ENCODE assay signal across 8 mouse cellular contexts in genomic region chr19:36737087-36737486, GRCm38 (mm10). TPM values are rescaled to one million over a fixed set of nuclear protein-coding genes. Genes with fewer than 3 reads are reported as not detected.
DNase-seq lines count a peak whose midpoint lies in the region; ATAC-seq and TF ChIP-seq lines count a peak whose summit lies in the region.

No protein-coding gene starts in this region.

- H3K4me2 ChIP-seq in kidney, embryonic 16.5 days (replicated peaks; ENCODE audit: low read depth, low read length) = peak overlapping the region; percentile 75
- peak overlapping the region; percentile 66 for H3K4me2 ChIP-seq in embryonic facial prominence, embryonic 14.5 days (ENCODE audit: low read depth, low read length)
- peak overlapping the region; percentile 68 for H3K4me2 ChIP-seq in hindbrain, postnatal 0 days (ENCODE audit: low read depth, low read length)
- H3K4me2 ChIP-seq in midbrain, embryonic 15.5 days = peak overlapping the region; percentile 88

- no peak for TF ChIP-seq CTCF in hindbrain, postnatal 0 days (IDR thresholded peaks at IDR 0.05; ENCODE audit: low read depth)
- no peak for TF ChIP-seq CTCF in thymus, adult 2 months (IDR thresholded peaks at IDR 0.05; ENCODE audit: borderline replicate concordance, control insufficient read depth, extremely low read depth, insufficient read depth, low read length, poor library complexity)

- no peak for TF ChIP-seq POLR2A in thymus, adult 2 months (IDR thresholded peaks at IDR 0.05; ENCODE audit: control insufficient read depth, extremely low read depth, insufficient read depth, low read length, poor library complexity)

- 23% methylated on average over 6 of the region's 6 CpGs for WGBS in kidney, embryonic 16.5 days
- WGBS in embryonic facial prominence, embryonic 14.5 days = 35% methylated on average over 6 of the region's 6 CpGs
- 28% methylated on average over 6 of the region's 6 CpGs for WGBS in hindbrain, postnatal 0 days
- 36% methylated on average over 6 of the region's 6 CpGs for WGBS in midbrain, embryonic 15.5 days
- WGBS in thymus, adult 2 months = 44% methylated on average over 6 of the region's 6 CpGs

- H3K9ac ChIP-seq in kidney, embryonic 16.5 days (replicated peaks; ENCODE audit: low read length) = peak overlapping the region; percentile 73
- H3K9ac ChIP-seq in embryonic facial prominence, embryonic 14.5 days (ENCODE audit: low read depth, low read length) = peak overlapping the region; percentile 78
- H3K9ac ChIP-seq in hindbrain, postnatal 0 days (replicated peaks; ENCODE audit: low read length) = peak overlapping the region; percentile 56
- peak overlapping the region; percentile 47 for H3K9ac ChIP-seq in midbrain, embryonic 15.5 days

- H3K4me3 ChIP-seq in kidney, embryonic 16.5 days (ENCODE audit: low read length) = peak overlapping the region; percentile 61
- H3K4me3 ChIP-seq in embryonic facial prominence, embryonic 14.5 days (ENCODE audit: low read depth, low read length) = peak overlapping the region; percentile 47
- H3K4me3 ChIP-seq in hindbrain, postnatal 0 days (ENCODE audit: low read length) = peak overlapping the region; percentile 53
- H3K4me3 ChIP-seq in midbrain, embryonic 15.5 days = peak overlapping the region; percentile 50
- no peak overlapping the region for H3K4me3 ChIP-seq in thymus, adult 2 months (ENCODE audit: control insufficient read depth, insufficient read depth, low read length)

- no peak for DNase-seq in kidney, adult 9 months
- DNase-seq in embryonic facial prominence, embryonic 14.5 days (ENCODE audit: low spot score) = no peak
- no peak for DNase-seq in hindbrain, postnatal 0 days (ENCODE audit: low spot score)
- no peak for DNase-seq in right cerebral cortex, postnatal 4 days
- DNase-seq in retina, embryonic 14.5 days (ENCODE audit: low spot score) = no peak
- DNase-seq in thymus, adult 2 months = no peak

- peaks cover 6% of the 10 kb centered on the region for H3K4me1 ChIP-seq in kidney, embryonic 16.5 days (ENCODE audit: insufficient read depth, low read length)
- 0 out of 2 replicates have a peak, but pooled peaks cover 4% of the 10 kb centered on the region for H3K4me1 ChIP-seq in embryonic facial prominence, embryonic 14.5 days (ENCODE audit: control insufficient read depth, insufficient read depth, low read length)
- no peaks in the 10 kb centered on the region for H3K4me1 ChIP-seq in hindbrain, postnatal 0 days (ENCODE audit: insufficient read depth, low read length)
- H3K4me1 ChIP-seq in midbrain, embryonic 15.5 days = peaks cover 8% of the 10 kb centered on the region; the same call in 1 of the 2 replicates
- H3K4me1 ChIP-seq in thymus, adult 2 months (replicated peaks; ENCODE audit: control insufficient read depth, insufficient read depth, low read length) = no peaks in the 10 kb centered on the region; the same call in 1 of the 2 replicates

- peaks cover 5% of the 10 kb centered on the region; the same call in 1 of the 2 replicates for H3K9me3 ChIP-seq in kidney, embryonic 16.5 days (ENCODE audit: low read length)
- H3K9me3 ChIP-seq in embryonic facial prominence, embryonic 14.5 days (ENCODE audit: control insufficient read depth, low read length) = no peaks in the 10 kb centered on the region
- H3K9me3 ChIP-seq in hindbrain, postnatal 0 days (ENCODE audit: low read length) = no peaks in the 10 kb centered on the region
- H3K9me3 ChIP-seq in midbrain, embryonic 15.5 days = no peaks in the 10 kb centered on the region

- H3K36me3 ChIP-seq in kidney, embryonic 16.5 days (ENCODE audit: insufficient read depth, low read length) = peaks cover 20% of the 10 kb centered on the region
- peaks cover 20% of the 10 kb centered on the region for H3K36me3 ChIP-seq in embryonic facial prominence, embryonic 14.5 days (ENCODE audit: control insufficient read depth, insufficient read depth, low read length)
- no peaks in the 10 kb centered on the region for H3K36me3 ChIP-seq in hindbrain, postnatal 0 days (ENCODE audit: insufficient read depth, low read length)
- H3K36me3 ChIP-seq in midbrain, embryonic 15.5 days (replicated peaks) = no peaks in the 10 kb centered on the region
- H3K36me3 ChIP-seq in thymus, adult 2 months (ENCODE audit: control insufficient read depth, insufficient read depth, low read length) = no peaks in the 10 kb centered on the region

- H3K27me3 ChIP-seq in kidney, embryonic 16.5 days (ENCODE audit: insufficient read depth, low read length) = no peaks in the 10 kb centered on the region
- no peaks in the 10 kb centered on the region for H3K27me3 ChIP-seq in embryonic facial prominence, embryonic 14.5 days (replicated peaks; ENCODE audit: control insufficient read depth, insufficient read depth, low read length)
- H3K27me3 ChIP-seq in hindbrain, postnatal 0 days (ENCODE audit: insufficient read depth, low read length) = no peaks in the 10 kb centered on the region
- H3K27me3 ChIP-seq in midbrain, embryonic 15.5 days (replicated peaks) = no peaks in the 10 kb centered on the region
- peaks cover 6% of the 10 kb centered on the region; the same call in 1 of the 2 replicates for H3K27me3 ChIP-seq in thymus, adult 2 months (ENCODE audit: control insufficient read depth, insufficient read depth, low read length)

- peak overlapping the region; percentile 92 for H3K27ac ChIP-seq in kidney, embryonic 16.5 days (ENCODE audit: low read length)
- H3K27ac ChIP-seq in embryonic facial prominence, embryonic 14.5 days (replicated peaks; ENCODE audit: low read depth, low read length) = peak overlapping the region; percentile 89
- H3K27ac ChIP-seq in hindbrain, postnatal 0 days = peak overlapping the region; percentile 81
- H3K27ac ChIP-seq in midbrain, embryonic 15.5 days = peak overlapping the region; percentile 52
- no peak overlapping the region for H3K27ac ChIP-seq in thymus, adult 2 months (ENCODE audit: control insufficient read depth, insufficient read depth, low read length)

- peak; percentile 67 for ATAC-seq in kidney, embryonic 16.5 days (ENCODE audit: low FRiP score, low TSS enrichment)
- ATAC-seq in embryonic facial prominence, embryonic 14.5 days (ENCODE audit: low read depth) = peak; percentile 43
- peak; percentile 62 for ATAC-seq in hindbrain, postnatal 0 days
- ATAC-seq in midbrain, embryonic 15.5 days (replicated peaks) = peak; percentile 69

RNA-seq across cellular contexts. Expression of gene Ppp1r3c, which starts 0.6 kb away (rescaled TPM):
- 22.1 and 24.5 TPM in 2 replicates for polyA plus RNA-seq in kidney, embryonic 16.5 days (2015; fragmentation: Nextera tagmentation; extraction: Ambion mirVana)
- 20.9 and 23.7 TPM in 2 replicates for polyA plus RNA-seq in embryonic facial prominence, embryonic 14.5 days (2014; fragmentation: Nextera tagmentation; extraction: Ambion mirVana)
- total RNA-seq in hindbrain, postnatal 0 days (2014; rRNA removed) = 27.2 and 33.6 TPM in 2 replicates
- 12.9 and 14.8 TPM in 2 replicates for polyA plus RNA-seq in hindbrain, postnatal 0 days (2015; fragmentation: Nextera tagmentation; extraction: Ambion mirVana)
- 15.6 and 17.3 TPM in 2 replicates for polyA plus RNA-seq in midbrain, embryonic 15.5 days (2015; fragmentation: Nextera tagmentation; extraction: Ambion mirVana)
- 1.9 and 2.8 TPM in 2 replicates for polyA plus RNA-seq in thymus, adult 2 months (2012; rRNA removed)
